Mouse (Mus musculus): Measurements from ENCODE around the gene Smarca4. TPM values are rescaled to one million over a fixed set of nuclear protein-coding genes. Genes with fewer than 3 reads are reported as not detected.

Gene Smarca4
- total RNA-seq, 1 experiment from 2014 or later: 46.9 TPM

DNA sequence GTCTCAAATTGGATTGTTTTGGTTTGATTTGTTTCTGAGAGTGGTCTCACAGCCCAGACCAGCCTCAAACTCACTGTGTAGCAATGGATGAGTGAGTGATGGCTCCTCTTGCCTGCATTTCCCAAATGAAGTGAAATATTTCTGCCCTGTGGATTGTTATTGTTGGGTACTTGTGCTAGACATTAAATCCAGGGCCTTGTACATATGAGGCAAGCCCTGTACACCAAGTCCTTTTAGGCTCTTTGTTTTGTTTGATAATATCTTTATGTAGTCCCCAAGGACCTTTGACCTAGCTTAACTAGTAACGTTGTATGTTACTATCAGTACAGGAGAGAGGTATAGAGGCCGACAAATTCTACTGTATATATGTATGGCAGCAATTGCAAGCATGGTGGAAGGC lies 21.1 kb upstream of the Smarca4 start:
- ATAC-seq (replicated peaks; ENCODE audit: insufficient number of reproducible peaks, low FRiP score, low TSS enrichment, poor library complexity, severe bottlenecking): no peak

DNA sequence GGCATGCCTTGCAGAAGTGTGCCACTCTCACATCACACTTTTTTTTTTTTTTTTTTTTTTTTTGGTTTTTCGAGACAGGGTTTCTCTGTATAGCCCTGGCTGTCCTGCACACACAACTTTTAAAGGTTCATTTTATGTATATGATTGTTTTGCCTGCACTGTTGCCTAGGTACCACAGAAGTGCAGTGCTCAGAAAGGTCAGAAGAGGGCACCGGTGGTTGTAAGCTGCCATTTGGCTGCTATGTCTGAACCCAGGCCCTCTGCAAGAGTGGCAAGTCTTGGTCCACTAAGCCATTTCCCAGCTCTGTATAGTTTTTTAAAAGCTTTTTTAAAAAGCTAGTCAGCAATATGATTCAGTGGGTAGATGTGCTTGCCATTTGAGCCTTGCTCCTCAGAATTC lies 17.8 kb upstream of the Smarca4 start:
- ATAC-seq (replicated peaks; ENCODE audit: insufficient number of reproducible peaks, low FRiP score, low TSS enrichment, poor library complexity, severe bottlenecking): peak; percentile 43; the same call in 1 of the 2 replicates

DNA sequence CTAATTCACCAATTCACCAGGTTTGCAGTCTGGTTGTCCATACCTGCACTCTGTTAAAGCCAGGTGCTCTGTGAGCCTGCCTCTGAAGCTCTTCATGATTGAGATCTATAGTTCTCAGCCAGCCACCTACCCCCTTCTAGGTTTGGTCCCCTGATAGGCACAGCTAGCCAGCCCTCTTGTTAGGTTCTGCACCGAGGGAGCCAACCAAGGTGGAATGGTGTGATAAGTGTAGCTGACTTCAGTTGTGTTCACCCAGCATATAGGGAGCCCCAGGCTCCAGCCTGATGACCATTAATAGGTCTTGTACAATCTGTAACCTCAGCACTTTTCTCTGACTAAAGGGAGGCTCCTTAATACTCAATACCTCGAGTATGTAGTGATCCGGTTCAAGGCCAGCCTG lies 15.8 kb upstream of the Smarca4 start:
- ATAC-seq (replicated peaks; ENCODE audit: insufficient number of reproducible peaks, low FRiP score, low TSS enrichment, poor library complexity, severe bottlenecking): no peak

DNA sequence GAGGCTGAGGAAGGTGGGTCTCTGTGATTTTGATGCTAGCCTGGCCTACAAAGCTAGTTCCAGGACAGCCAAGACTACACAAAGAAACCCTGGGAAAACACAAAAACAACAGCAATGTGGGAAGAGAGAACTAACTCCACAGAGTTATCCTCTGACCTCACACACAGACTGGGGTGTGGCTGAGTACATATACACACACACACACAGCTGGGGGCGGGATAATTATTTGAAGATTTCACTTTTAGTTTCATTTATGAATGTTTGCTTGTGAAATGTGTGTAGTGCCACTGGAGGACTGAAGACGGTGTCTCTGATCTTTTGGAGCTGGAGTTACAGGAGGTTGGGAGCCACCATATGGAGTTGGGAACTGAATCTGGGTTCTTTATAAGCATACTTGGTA lies 14.9 kb upstream of the Smarca4 start:
- ATAC-seq (replicated peaks; ENCODE audit: insufficient number of reproducible peaks, low FRiP score, low TSS enrichment, poor library complexity, severe bottlenecking): peak; percentile 70

DNA sequence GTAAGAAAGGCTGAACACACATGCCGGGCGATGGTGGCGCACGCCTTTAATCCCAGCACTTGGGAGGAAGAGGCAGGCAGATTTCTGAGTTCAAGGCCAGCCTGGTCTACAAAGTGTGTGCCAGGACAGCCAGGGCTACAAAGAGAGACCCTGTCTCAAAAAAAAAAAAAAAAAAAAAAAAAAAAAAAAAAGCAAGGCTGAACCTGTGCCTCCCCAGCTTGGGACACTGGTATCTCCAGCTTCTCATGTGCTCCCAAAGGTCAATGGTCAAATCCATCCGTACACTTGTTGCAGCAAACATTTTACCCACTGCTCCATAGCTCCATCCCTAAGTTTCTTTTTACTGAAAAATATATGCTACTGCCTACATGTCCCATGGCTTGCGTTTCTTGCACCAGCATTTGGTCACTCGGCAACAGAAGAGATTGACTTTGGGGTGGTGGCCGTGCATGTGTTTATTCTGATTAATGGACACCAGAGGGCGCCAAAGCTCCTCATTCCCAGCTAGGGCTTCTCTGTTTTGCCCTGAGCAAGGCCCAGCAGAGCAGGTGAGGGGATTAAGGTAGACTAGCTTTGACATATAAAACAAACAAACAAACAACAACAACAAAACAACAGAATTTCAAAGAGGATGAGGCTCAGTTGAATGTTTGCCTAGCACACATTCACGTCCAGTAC lies 14.1 kb upstream of the Smarca4 start:
- peak; percentile 75 for ATAC-seq (replicated peaks; ENCODE audit: insufficient number of reproducible peaks, low FRiP score, low TSS enrichment, poor library complexity, severe bottlenecking)

DNA sequence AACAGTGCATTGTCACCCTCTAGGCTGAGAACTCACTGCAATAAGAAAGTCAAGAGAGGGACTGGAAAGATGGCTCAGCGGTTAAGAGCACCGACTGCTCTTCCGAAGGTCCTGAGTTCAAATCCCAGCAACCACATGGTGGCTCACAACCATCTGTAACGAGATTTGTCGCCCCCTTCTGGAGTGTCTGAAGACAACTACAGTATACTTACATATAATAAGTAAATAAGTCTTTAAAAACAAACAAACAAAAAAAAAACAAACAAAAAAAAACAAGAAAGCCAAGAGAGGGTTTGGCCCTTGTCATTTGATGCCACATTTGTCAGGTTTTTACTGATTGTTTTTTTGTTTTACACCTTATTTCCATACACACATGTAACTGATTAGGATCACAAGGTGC lies 11.8 kb upstream of the Smarca4 start:
- ATAC-seq (replicated peaks; ENCODE audit: insufficient number of reproducible peaks, low FRiP score, low TSS enrichment, poor library complexity, severe bottlenecking): no peak

DNA sequence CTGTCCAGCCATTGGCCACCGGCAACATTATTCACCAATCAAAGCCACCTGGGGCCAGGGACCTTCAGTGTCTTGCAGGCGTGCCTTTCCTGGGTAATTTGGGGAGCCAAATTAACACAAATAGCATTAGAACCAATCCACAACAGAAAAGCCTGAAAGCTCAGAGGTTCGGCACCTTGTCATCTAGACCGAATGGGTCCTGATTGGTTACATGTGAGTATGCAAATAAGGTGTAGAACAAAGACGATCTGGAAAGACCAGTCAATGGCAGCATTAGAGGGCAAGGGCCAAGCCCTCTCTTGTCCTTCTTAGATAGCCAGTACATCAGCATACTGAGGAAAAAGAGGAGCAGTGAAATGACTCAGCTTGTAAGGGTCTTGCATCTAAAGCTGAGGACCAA lies 10.1 kb upstream of the Smarca4 start:
- no peak for ATAC-seq (replicated peaks; ENCODE audit: insufficient number of reproducible peaks, low FRiP score, low TSS enrichment, poor library complexity, severe bottlenecking)

DNA sequence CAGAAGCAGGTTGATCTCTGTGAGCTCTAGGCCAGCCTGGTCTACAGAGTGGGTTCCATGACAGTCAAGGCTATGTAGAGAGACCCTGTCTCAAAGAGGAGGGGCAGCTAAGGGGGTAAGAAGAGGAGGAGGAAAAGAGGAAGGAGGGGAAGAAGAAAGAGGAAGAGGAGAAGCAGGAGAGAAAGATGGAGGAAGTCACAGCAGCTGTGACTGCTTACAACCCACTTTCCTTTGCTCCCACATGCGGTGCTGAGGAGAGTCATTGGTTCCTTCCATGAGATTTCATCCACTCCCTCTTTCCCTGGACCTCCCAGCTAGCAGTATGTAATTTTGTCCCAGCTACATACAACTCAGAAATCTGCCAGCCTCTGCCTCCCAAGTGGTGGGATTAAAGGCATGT lies 9.3 kb upstream of the Smarca4 start:
- no peak for ATAC-seq (replicated peaks; ENCODE audit: insufficient number of reproducible peaks, low FRiP score, low TSS enrichment, poor library complexity, severe bottlenecking)

DNA sequence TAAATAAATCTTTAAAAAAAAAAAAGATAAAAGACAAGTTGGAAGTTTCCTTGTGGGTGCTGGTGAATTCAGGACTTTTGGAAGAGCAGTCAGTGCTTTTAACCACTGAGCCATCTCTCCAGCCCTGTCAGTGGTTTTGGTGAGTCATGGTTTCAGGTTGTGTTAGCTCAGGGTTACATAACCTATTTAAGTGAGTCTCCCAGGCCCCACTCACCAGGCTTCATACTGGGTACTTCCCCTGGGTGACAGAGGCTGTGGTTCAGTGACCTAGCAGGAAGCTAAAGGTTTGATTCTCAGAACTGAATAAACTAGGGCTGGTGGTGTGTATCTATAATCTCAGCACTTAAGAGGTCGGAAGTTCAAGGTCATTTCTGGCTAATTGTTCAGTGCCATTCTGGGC lies 6.1 kb upstream of the Smarca4 start:
- ATAC-seq (replicated peaks; ENCODE audit: insufficient number of reproducible peaks, low FRiP score, low TSS enrichment, poor library complexity, severe bottlenecking): peak; percentile 99

DNA sequence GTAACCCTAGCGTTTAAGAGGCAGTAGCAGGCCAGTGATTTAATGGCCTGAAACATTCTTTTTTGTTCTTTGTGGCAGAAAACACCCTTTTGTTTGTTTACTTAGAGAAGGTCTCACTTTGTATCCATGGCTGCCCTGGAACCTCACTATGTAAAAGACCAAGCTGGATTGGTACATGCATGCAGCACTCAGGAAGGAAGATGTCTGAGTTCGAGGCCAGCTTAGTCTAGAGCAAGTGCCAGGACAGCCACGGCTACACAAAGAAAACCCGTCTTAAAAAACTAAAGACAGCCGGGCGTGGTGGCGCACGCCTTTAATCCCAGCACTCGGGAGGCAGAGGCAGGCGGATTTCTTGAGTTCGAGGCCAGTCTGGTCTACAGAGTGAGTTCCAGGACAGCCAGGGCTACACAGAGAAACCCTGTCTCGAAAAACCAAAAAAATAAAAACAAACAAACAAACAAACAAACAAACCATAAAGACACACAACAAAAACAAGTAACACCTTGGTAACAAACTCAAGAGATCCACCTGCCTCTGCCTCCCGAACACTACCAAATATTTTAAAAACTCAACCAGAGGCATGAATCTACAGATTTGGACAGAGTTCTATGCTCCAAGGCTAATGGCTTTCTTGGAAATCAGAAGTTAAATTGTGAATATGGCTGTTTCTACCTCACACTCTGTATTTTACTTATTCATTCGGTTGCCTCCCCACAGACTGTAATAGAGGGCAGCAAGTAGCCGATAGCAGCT lies 929 bp upstream of the Smarca4 start:
- ATAC-seq (replicated peaks; ENCODE audit: insufficient number of reproducible peaks, low FRiP score, low TSS enrichment, poor library complexity, severe bottlenecking): no peak

DNA sequence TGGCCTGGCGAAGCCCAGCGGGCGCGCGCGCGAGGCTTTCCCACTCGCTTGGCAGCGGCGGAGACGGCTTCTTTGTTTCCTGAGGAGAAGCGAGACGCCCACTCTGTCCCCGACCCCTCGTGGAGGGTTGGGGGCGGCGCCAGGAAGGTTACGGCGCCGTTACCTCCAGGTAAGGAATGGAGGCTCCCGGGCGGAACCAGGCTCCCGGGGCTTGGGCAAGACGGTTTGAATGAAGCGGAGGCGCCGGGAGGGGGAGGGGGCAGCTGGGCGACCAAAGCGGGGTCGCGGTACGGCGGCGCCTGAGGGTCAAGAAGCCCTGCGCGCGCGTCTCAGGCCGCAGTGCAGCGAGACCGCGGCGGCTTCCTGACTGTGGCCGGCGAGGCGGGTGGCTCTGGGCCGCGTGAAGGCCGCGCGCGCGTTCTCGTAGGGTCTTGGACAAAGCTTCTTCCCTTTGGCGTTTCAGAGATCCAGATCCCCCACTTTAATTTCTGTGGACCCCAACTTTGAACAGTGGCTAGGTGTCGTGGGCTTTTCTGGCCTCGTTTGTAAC lies 338 bp downstream of the Smarca4 start:
- ATAC-seq (replicated peaks; ENCODE audit: insufficient number of reproducible peaks, low FRiP score, low TSS enrichment, poor library complexity, severe bottlenecking): peak; percentile 30

DNA sequence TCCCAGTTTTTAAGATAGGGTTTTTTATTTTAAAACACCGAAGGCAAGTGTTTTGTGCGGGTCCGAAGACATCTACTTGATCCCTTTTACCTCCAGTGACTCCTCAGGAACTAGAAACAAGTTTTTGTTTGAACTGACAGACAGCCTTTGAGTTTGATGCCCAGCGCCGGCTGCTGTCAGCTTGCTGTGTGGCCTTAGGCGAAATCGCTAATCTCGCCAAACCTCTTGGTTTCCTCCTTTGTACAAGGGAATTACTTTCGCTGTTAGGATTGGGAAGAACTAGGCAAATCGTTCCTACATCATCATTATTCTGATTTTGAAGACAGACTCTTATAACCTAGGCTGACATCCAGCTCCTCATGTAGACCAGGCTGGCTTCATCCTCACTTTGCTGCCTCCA lies 1.1 kb downstream of the Smarca4 start:
- ATAC-seq (replicated peaks; ENCODE audit: insufficient number of reproducible peaks, low FRiP score, low TSS enrichment, poor library complexity, severe bottlenecking): no peak

DNA sequence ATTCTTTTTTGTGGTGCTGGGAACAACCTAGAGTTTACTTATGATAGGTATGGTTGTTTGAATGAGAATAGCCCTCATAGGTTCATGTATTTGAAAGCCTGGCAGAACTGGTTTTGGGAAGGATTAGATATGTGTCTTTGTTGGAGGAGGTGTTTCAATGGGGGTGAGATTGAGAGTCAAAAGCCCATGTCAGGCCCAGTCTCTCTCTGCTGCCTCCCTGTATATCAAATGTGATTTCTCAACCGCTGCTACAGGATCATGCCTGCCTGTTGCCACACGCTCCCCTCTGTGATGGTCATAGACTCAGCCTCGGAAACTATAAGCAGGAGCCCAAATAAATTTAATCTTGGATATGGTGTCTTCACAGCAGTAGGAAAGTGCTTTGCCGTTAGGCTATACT lies 4.3 kb downstream of the Smarca4 start:
- no peak for ATAC-seq (replicated peaks; ENCODE audit: insufficient number of reproducible peaks, low FRiP score, low TSS enrichment, poor library complexity, severe bottlenecking)

DNA sequence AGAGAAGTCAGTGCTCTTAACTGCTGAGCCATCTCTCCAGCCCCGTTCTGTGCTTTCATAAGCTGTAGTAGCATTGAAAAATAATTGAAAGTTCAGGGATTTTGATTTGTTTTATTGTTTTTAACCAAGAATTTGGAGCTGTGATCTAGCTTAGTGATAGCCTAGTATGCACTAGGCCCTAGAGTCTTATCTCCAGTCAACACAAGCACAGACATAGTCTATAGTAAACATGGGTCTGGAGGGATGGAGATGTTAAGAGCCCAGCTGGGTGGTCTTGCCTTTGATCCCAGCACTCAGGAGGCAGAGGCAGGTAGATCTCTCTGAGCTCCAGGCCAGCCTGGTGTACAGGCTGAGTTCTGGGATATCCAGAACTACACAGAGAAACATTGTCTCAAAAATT lies 6.7 kb downstream of the Smarca4 start:
- ATAC-seq (replicated peaks; ENCODE audit: insufficient number of reproducible peaks, low FRiP score, low TSS enrichment, poor library complexity, severe bottlenecking): no peak

DNA sequence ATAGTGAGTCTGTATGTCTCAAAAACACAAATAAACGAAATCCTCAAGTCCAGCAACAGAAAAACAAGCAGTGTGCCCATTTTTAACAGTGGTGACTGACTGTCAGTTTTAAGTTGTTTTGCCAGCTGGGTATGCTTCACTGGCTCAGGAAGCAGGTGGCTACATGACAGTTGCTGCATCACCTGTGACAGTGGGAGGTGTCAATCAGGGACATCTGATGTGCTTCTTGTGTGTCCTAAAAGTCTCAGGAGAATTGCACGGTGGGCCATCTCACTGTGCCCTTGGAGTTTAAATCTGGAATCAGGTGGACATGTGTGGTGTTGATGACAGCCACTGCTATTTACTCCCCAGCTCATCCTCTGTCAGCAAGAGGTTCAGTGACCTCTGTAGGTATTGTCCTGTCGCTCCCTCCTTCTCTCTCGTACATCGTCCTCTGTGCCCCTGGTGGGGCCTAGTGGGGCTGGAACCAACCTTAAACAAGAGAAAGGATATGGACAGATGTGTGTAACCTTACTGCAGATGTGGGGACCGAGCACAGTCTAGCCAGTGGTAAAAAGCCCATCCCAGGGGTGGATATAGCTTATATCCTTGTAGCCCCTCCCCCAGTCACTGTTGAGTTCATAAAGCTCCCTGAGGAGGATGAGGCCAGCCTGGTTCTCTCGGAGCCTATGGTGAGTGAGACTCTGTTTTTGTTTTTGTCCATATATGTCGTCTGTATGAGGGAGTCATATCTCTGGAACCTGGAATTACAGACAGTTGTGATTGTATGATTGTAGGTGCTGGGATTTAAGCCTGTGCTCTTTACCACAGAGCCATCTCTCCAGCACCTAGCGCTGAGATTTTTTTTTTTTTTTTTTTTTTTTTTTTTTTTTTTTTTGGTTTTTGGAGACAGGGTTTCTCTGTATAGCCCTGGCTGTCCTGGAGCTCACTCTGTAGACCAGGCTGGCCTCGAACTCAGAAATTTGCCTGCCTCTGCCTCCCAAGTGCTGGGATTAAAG lies 9.7 kb downstream of the Smarca4 start:
- no peak; the same call in 1 of the 2 replicates for ATAC-seq (replicated peaks; ENCODE audit: insufficient number of reproducible peaks, low FRiP score, low TSS enrichment, poor library complexity, severe bottlenecking)

DNA sequence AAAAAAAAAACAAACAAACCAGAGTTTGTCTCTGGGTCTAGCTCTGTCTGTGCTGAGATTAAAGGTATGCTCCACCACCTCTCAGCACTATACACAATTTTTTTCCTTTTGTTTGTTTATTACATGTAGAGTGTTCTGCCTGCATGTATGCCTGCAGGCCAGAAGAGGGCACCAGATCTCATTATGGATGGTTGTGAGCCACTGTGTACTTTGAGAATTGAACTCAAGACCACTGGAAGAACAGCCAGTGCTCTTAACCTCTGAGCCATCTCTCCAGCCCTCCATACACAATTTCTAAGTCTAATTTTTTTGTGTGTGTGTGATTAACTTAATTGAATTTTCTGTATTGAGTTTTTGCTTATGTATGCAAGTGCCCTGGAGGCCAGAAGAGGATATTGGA lies 10.6 kb downstream of the Smarca4 start:
- no peak for ATAC-seq (replicated peaks; ENCODE audit: insufficient number of reproducible peaks, low FRiP score, low TSS enrichment, poor library complexity, severe bottlenecking)

DNA sequence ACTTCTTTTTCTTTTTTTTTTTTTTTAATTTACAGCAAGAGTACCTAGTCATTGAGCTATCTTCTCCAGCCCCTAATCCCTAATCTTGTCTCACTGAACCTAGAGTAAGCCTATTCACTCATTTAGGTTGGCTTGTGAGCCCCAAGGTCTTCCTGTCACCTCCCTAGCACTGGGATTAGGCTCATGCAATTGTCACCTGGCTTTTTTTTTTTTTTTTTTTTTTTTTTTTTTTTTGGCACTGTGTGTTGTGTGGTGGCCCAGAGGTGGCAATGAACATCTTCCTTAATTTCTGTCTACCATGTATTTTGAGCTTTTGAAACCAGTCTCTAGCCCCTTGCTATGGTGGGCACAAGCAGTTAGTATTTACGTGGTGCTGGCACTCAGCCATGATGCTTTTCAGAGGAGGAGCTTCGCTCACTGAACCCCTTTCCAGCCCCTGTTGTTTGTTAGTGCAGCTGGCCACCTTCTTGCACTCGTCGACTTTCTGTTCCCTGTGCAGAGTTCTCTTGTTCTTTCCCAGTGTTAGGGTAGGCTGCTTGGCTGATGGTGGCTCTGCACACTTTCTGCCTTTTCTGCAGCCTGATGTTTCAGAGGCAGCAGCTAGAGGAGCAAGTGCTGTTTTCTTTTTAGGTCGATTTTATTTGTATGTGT lies 11.3 kb downstream of the Smarca4 start:
- ATAC-seq (replicated peaks; ENCODE audit: insufficient number of reproducible peaks, low FRiP score, low TSS enrichment, poor library complexity, severe bottlenecking): no peak

DNA sequence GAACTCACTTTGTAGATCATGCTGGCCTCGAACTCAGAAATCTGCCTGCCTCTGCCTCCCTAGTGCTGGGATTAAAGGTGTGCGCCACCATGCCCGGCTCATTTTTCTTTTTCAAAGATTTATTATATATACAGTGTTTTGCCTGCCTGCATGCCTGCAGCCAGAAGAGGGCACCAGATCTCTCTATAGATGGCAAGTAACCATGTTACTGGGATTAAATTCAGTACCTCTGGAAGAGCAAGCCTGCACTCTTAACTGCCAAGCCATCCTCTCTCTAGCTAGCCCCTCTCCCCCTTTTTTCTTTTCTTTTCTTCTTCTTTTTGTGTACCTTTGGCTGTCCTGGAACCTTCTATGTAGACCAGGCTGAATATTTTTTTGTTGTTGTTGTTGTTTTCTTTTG lies 14.7 kb downstream of the Smarca4 start:
- ATAC-seq (replicated peaks; ENCODE audit: insufficient number of reproducible peaks, low FRiP score, low TSS enrichment, poor library complexity, severe bottlenecking): 0 out of 2 replicates have a peak, but pooled peaks have one; percentile 42

DNA sequence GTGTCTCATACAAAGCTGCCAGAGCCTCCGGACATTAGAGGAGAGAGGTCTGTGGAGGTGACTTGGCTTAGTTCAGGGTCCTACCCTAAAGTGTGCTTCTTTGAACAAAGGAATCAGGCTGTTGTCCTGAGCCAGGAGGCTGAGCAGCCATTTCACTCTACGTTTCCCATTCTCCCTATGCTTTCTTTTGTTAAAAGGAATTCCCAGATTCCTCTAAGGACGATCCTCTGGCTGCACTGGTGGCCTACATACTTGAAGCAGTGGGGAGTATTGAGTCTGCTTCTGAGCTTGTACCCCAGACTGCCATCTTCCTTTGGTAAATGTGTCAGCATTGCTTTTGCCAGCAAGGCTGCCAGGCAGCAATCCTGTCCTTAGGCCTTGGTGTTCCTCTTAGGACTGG lies 17.1 kb downstream of the Smarca4 start:
- ATAC-seq (replicated peaks; ENCODE audit: insufficient number of reproducible peaks, low FRiP score, low TSS enrichment, poor library complexity, severe bottlenecking): no peak
